Mouse (Mus musculus) limb, embryonic 14.5 days (tissue): ENCODE measurements around the gene Wfdc13. TPM values are rescaled to one million over a fixed set of nuclear protein-coding genes. Genes with fewer than 3 reads are reported as not detected.

Experiments used
- ATAC-seq: fragments of 200-750 bp; cut with Nextera tagmentation; 2 replicates; pipeline ENCODE4 v1.8.0; 2017; ENCODE audit warnings: low read depth, moderate number of reproducible peaks, moderate TSS enrichment; ENCODE audit not compliant: low FRiP score
- DNase-seq: peaks from one replicate; pipeline ENCODE4 v3.0.0-alpha.2; 2015; ENCODE audit warnings: low spot score
- H3K27ac ChIP-seq: fragments of 300-500 bp; sonication (generic); replicated peaks from 2 replicates; pipeline ENCODE4 v1.5.1; 2014; ENCODE audit warnings: low read depth, mild to moderate bottlenecking, low read length, moderate library complexity, mixed read lengths
- H3K27me3 ChIP-seq: fragments of 300-500 bp; sonication (generic); 2 replicates; pipeline ENCODE4 v1.6.1; 2014; ENCODE audit warnings: low read length, mixed read lengths; ENCODE audit not compliant: control insufficient read depth, insufficient read depth
- H3K36me3 ChIP-seq: fragments of 300-500 bp; sonication (generic); 2 replicates; pipeline ENCODE4 v1.6.1; 2014; ENCODE audit warnings: mild to moderate bottlenecking, low read length, moderate library complexity, mixed read lengths; ENCODE audit not compliant: control insufficient read depth, insufficient read depth
- H3K4me1 ChIP-seq: fragments of 300-500 bp; sonication (generic); 2 replicates; pipeline ENCODE4 v1.6.1; 2014; ENCODE audit warnings: antibody characterized with exemption, low read length, mixed read lengths; ENCODE audit not compliant: control insufficient read depth, insufficient read depth
- H3K4me2 ChIP-seq: fragments of 300-500 bp; sonication (generic); replicated peaks from 2 replicates; pipeline ENCODE4 v1.6.1; 2014; ENCODE audit warnings: low read depth, mild to moderate bottlenecking, low read length, moderate library complexity; ENCODE audit not compliant: severe bottlenecking
- H3K4me3 ChIP-seq: fragments of 300-500 bp; sonication (generic); replicated peaks from 2 replicates; pipeline ENCODE4 v1.5.1; 2014; ENCODE audit warnings: low read length
- H3K9ac ChIP-seq: fragments of 300-500 bp; sonication (generic); 2 replicates; pipeline ENCODE4 v1.6.1; 2014; ENCODE audit warnings: mild to moderate bottlenecking, low read depth, low read length, moderate library complexity; ENCODE audit not compliant: severe bottlenecking
- H3K9me3 ChIP-seq: fragments of 300-500 bp; sonication (generic); 2 replicates; pipeline ENCODE4 v1.6.1; 2016; ENCODE audit warnings: low read length; ENCODE audit not compliant: control insufficient read depth
- POLR2A ChIP-seq: fragments of 200-500 bp; IDR thresholded peaks from 2 replicates; pipeline ENCODE4 v1.8.0; 2012; ENCODE audit warnings: inconsistent platforms, mild to moderate bottlenecking, moderate library complexity, borderline replicate concordance; ENCODE audit not compliant: insufficient read depth, insufficient read length; ENCODE audit errors: extremely low read depth
- WGBS: fragments of 180-500 bp; shearing (Covaris S2); extraction: QIAGEN DNeasy Blood & Tissue Kit; methylation state at CpG from one replicate; pipeline ENCODE4 v1.1.7; 2014; 5-methylcytosine and 5-hydroxymethylcytosine counted together
- polyA plus RNA-seq, 2 experiments: library from polyadenylated mRNA; depleted of rRNA in 1 of 2; stranded (reverse) in 1 of 2; unstranded in 1 of 2; fragments of >200 nt; fragmentation: Nextera tagmentation in 1 of 2; extraction: Ambion mirVana in 1 of 2; gene quantifications; 2 replicates each; pipeline versions ENCODE4 v1.2.1 to v1.2.3; 2012 to 2014

The Wfdc13 gene
- polyA plus RNA-seq, 2 experiments: 0.08 to 0.18 TPM

DNA sequence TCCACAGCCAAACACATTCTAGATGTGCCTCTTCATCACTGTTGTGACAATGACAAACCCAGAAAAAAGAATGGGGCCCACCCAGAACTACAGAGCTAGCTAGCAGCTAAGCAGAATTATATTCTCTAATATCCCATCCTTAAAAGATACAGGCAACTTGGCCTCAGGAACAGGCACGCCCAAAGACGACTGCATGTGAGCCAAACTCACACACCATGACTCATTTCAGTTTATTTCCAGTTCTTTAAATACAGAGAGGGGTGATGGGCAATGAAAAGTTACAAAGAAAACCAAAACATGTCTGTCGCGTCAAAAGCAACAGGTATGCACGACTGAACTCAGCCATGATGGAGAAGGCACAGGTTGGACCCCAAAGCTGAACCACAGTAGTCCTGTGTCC is 50.5 kb downstream of the Wfdc13 start:
- Histone ChIP-seq H3K9me3 (no peaks in the 10 kb centered on the region), H3K4me3 (no peak overlapping the region), H3K36me3 (no peaks in the 10 kb centered on the region), H3K4me2 (no peak overlapping the region), H3K27me3 (no peaks in the 10 kb centered on the region), H3K27ac (no peak overlapping the region), H3K4me1 (no peaks in the 10 kb centered on the region), H3K9ac (no peak overlapping the region)
- TF ChIP-seq POLR2A: no peak
- ATAC-seq (no peak), DNase-seq (no peak)
- 85% methylated on average over 5 of the region's 5 CpGs for WGBS

Other genes starting within 250 kb of the Wfdc13 start
Only the 30 nearest of the 32 such genes appear.
- 9.0 and 10.4 TPM in 2 replicates for gene Gm20458, start 224.1 kb upstream of the Wfdc13 start, polyA plus RNA-seq (2012; rRNA removed)
- 12.2 and 14.3 TPM in 2 replicates for gene Gm20458, start 224.1 kb upstream of the Wfdc13 start, polyA plus RNA-seq (2014; fragmentation: Nextera tagmentation; extraction: Ambion mirVana)
- gene Trp53tg5, start 211.4 kb upstream of the Wfdc13 start, polyA plus RNA-seq (2012; rRNA removed): not detected in 2 replicates
- gene Trp53tg5, start 211.4 kb upstream of the Wfdc13 start, polyA plus RNA-seq (2014; fragmentation: Nextera tagmentation; extraction: Ambion mirVana): 0.22 TPM in 1 of 2 replicates, not detected in the other
- 7.7 and 8.3 TPM in 2 replicates for gene Dbndd2, start 199.0 kb upstream of the Wfdc13 start, polyA plus RNA-seq (2012; rRNA removed)
- 2.9 and 4.4 TPM in 2 replicates for gene Dbndd2, start 199.0 kb upstream of the Wfdc13 start, polyA plus RNA-seq (2014; fragmentation: Nextera tagmentation; extraction: Ambion mirVana)
- gene Pigt, start 187.6 kb upstream of the Wfdc13 start, polyA plus RNA-seq (2012; rRNA removed): 99.5 and 142 TPM in 2 replicates
- gene Pigt, start 187.6 kb upstream of the Wfdc13 start, polyA plus RNA-seq (2014; fragmentation: Nextera tagmentation; extraction: Ambion mirVana): 72.4 and 81.4 TPM in 2 replicates
- 30.4 and 31.0 TPM in 2 replicates for gene Wfdc2, start 122.7 kb upstream of the Wfdc13 start, polyA plus RNA-seq (2012; rRNA removed)
- gene Wfdc2, start 122.7 kb upstream of the Wfdc13 start, polyA plus RNA-seq (2014; fragmentation: Nextera tagmentation; extraction: Ambion mirVana): 27.3 and 44.0 TPM in 2 replicates
- not detected in 2 replicates for gene Spint3, start 111.6 kb upstream of the Wfdc13 start, polyA plus RNA-seq (2012; rRNA removed)
- not detected in 2 replicates for gene Spint3, start 111.6 kb upstream of the Wfdc13 start, polyA plus RNA-seq (2014; fragmentation: Nextera tagmentation; extraction: Ambion mirVana)
- gene Wfdc6a, start 99.7 kb upstream of the Wfdc13 start, polyA plus RNA-seq (2012; rRNA removed): 0.37 and 0.55 TPM in 2 replicates
- 0.25 and 0.53 TPM in 2 replicates for gene Wfdc6a, start 99.7 kb upstream of the Wfdc13 start, polyA plus RNA-seq (2014; fragmentation: Nextera tagmentation; extraction: Ambion mirVana)
- not detected in 2 replicates for gene Eppin, start 91.5 kb upstream of the Wfdc13 start, polyA plus RNA-seq (2012; rRNA removed)
- gene Eppin, start 91.5 kb upstream of the Wfdc13 start, polyA plus RNA-seq (2014; fragmentation: Nextera tagmentation; extraction: Ambion mirVana): not detected in 2 replicates
- gene Wfdc6b, start 71.6 kb upstream of the Wfdc13 start, polyA plus RNA-seq (2012; rRNA removed): not detected in 2 replicates
- gene Wfdc6b, start 71.6 kb upstream of the Wfdc13 start, polyA plus RNA-seq (2014; fragmentation: Nextera tagmentation; extraction: Ambion mirVana): not detected in 2 replicates
- gene Wfdc8, start 71.5 kb upstream of the Wfdc13 start, polyA plus RNA-seq (2012; rRNA removed): not detected in 2 replicates
- gene Wfdc8, start 71.5 kb upstream of the Wfdc13 start, polyA plus RNA-seq (2014; fragmentation: Nextera tagmentation; extraction: Ambion mirVana): not detected in 2 replicates
- not detected in 2 replicates for gene Wfdc16, start 46.3 kb upstream of the Wfdc13 start, polyA plus RNA-seq (2012; rRNA removed)
- not detected in 2 replicates for gene Wfdc16, start 46.3 kb upstream of the Wfdc13 start, polyA plus RNA-seq (2014; fragmentation: Nextera tagmentation; extraction: Ambion mirVana)
- 0.31 and 0.37 TPM in 2 replicates for gene Wfdc10, start 29.1 kb upstream of the Wfdc13 start, polyA plus RNA-seq (2012; rRNA removed)
- gene Wfdc10, start 29.1 kb upstream of the Wfdc13 start, polyA plus RNA-seq (2014; fragmentation: Nextera tagmentation; extraction: Ambion mirVana): 0.68 TPM in 1 of 2 replicates, not detected in the other
- not detected in 2 replicates for gene Wfdc9, start 28.5 kb upstream of the Wfdc13 start, polyA plus RNA-seq (2012; rRNA removed)
- not detected in 2 replicates for gene Wfdc9, start 28.5 kb upstream of the Wfdc13 start, polyA plus RNA-seq (2014; fragmentation: Nextera tagmentation; extraction: Ambion mirVana)
- gene Wfdc11, start 11.0 kb upstream of the Wfdc13 start, polyA plus RNA-seq (2012; rRNA removed): not detected in 2 replicates
- not detected in 2 replicates for gene Wfdc11, start 11.0 kb upstream of the Wfdc13 start, polyA plus RNA-seq (2014; fragmentation: Nextera tagmentation; extraction: Ambion mirVana)
- gene Spint4, start 13.4 kb downstream of the Wfdc13 start, polyA plus RNA-seq (2012; rRNA removed): not detected in 2 replicates
- not detected in 2 replicates for gene Spint4, start 13.4 kb downstream of the Wfdc13 start, polyA plus RNA-seq (2014; fragmentation: Nextera tagmentation; extraction: Ambion mirVana)
- not detected in 2 replicates for gene Spint5, start 30.2 kb downstream of the Wfdc13 start, polyA plus RNA-seq (2012; rRNA removed)
- not detected in 2 replicates for gene Spint5, start 30.2 kb downstream of the Wfdc13 start, polyA plus RNA-seq (2014; fragmentation: Nextera tagmentation; extraction: Ambion mirVana)
- gene Wfdc3, start 60.8 kb downstream of the Wfdc13 start, polyA plus RNA-seq (2012; rRNA removed): 0.67 and 0.79 TPM in 2 replicates
- 0.37 and 0.50 TPM in 2 replicates for gene Wfdc3, start 60.8 kb downstream of the Wfdc13 start, polyA plus RNA-seq (2014; fragmentation: Nextera tagmentation; extraction: Ambion mirVana)
- gene Dnttip1, start 60.9 kb downstream of the Wfdc13 start, polyA plus RNA-seq (2012; rRNA removed): 46.0 and 58.6 TPM in 2 replicates
- 70.1 and 70.6 TPM in 2 replicates for gene Dnttip1, start 60.9 kb downstream of the Wfdc13 start, polyA plus RNA-seq (2014; fragmentation: Nextera tagmentation; extraction: Ambion mirVana)
- gene Ube2c, start 84.8 kb downstream of the Wfdc13 start, polyA plus RNA-seq (2012; rRNA removed): 293 and 329 TPM in 2 replicates
- 279 and 305 TPM in 2 replicates for gene Ube2c, start 84.8 kb downstream of the Wfdc13 start, polyA plus RNA-seq (2014; fragmentation: Nextera tagmentation; extraction: Ambion mirVana)
- gene Tnnc2, start 94.9 kb downstream of the Wfdc13 start, polyA plus RNA-seq (2012; rRNA removed): 178 and 322 TPM in 2 replicates
- 273 and 401 TPM in 2 replicates for gene Tnnc2, start 94.9 kb downstream of the Wfdc13 start, polyA plus RNA-seq (2014; fragmentation: Nextera tagmentation; extraction: Ambion mirVana)
- 26.0 and 35.0 TPM in 2 replicates for gene Snx21, start 100.7 kb downstream of the Wfdc13 start, polyA plus RNA-seq (2012; rRNA removed)
- gene Snx21, start 100.7 kb downstream of the Wfdc13 start, polyA plus RNA-seq (2014; fragmentation: Nextera tagmentation; extraction: Ambion mirVana): 29.2 and 34.0 TPM in 2 replicates
- gene Acot8, start 119.8 kb downstream of the Wfdc13 start, polyA plus RNA-seq (2012; rRNA removed): 31.5 and 41.2 TPM in 2 replicates
- gene Acot8, start 119.8 kb downstream of the Wfdc13 start, polyA plus RNA-seq (2014; fragmentation: Nextera tagmentation; extraction: Ambion mirVana): 14.0 and 15.2 TPM in 2 replicates
- 4.3 and 4.9 TPM in 2 replicates for gene Zswim3, start 120.0 kb downstream of the Wfdc13 start, polyA plus RNA-seq (2012; rRNA removed)
- 6.9 and 7.0 TPM in 2 replicates for gene Zswim3, start 120.0 kb downstream of the Wfdc13 start, polyA plus RNA-seq (2014; fragmentation: Nextera tagmentation; extraction: Ambion mirVana)
- gene Zswim1, start 137.6 kb downstream of the Wfdc13 start, polyA plus RNA-seq (2012; rRNA removed): 9.1 and 11.2 TPM in 2 replicates
- gene Zswim1, start 137.6 kb downstream of the Wfdc13 start, polyA plus RNA-seq (2014; fragmentation: Nextera tagmentation; extraction: Ambion mirVana): 19.5 and 19.9 TPM in 2 replicates
- gene Spata25, start 143.4 kb downstream of the Wfdc13 start, polyA plus RNA-seq (2012; rRNA removed): 0.09 and 0.13 TPM in 2 replicates
- not detected in 2 replicates for gene Spata25, start 143.4 kb downstream of the Wfdc13 start, polyA plus RNA-seq (2014; fragmentation: Nextera tagmentation; extraction: Ambion mirVana)
- 197 and 285 TPM in 2 replicates for gene Ctsa, start 147.8 kb downstream of the Wfdc13 start, polyA plus RNA-seq (2012; rRNA removed)
- gene Ctsa, start 147.8 kb downstream of the Wfdc13 start, polyA plus RNA-seq (2014; fragmentation: Nextera tagmentation; extraction: Ambion mirVana): 147 and 163 TPM in 2 replicates
- gene Neurl2, start 148.3 kb downstream of the Wfdc13 start, polyA plus RNA-seq (2012; rRNA removed): 7.2 and 8.5 TPM in 2 replicates
- gene Neurl2, start 148.3 kb downstream of the Wfdc13 start, polyA plus RNA-seq (2014; fragmentation: Nextera tagmentation; extraction: Ambion mirVana): 5.5 and 7.6 TPM in 2 replicates
- gene Pltp, start 172.6 kb downstream of the Wfdc13 start, polyA plus RNA-seq (2012; rRNA removed): 45.5 and 55.3 TPM in 2 replicates
- gene Pltp, start 172.6 kb downstream of the Wfdc13 start, polyA plus RNA-seq (2014; fragmentation: Nextera tagmentation; extraction: Ambion mirVana): 51.1 and 56.2 TPM in 2 replicates
- gene Pcif1, start 194.2 kb downstream of the Wfdc13 start, polyA plus RNA-seq (2012; rRNA removed): 40.5 and 48.6 TPM in 2 replicates
- gene Pcif1, start 194.2 kb downstream of the Wfdc13 start, polyA plus RNA-seq (2014; fragmentation: Nextera tagmentation; extraction: Ambion mirVana): 66.4 and 73.0 TPM in 2 replicates
- 37.9 and 48.9 TPM in 2 replicates for gene Zfp335, start 226.7 kb downstream of the Wfdc13 start, polyA plus RNA-seq (2012; rRNA removed)
- 13.7 and 17.7 TPM in 2 replicates for gene Zfp335, start 226.7 kb downstream of the Wfdc13 start, polyA plus RNA-seq (2014; fragmentation: Nextera tagmentation; extraction: Ambion mirVana)